Mouse (Mus musculus) brain, embryonic 14.5 days (tissue): ENCODE results near the gene Iqcg.

ENCODE experiments used
- CTCF ChIP-seq: fragments of 200-500 bp; IDR thresholded peaks from 2 replicates; pipeline ENCODE4 v1.5.1; 2012; ENCODE audit warnings: inconsistent platforms, mild to moderate bottlenecking, moderate library complexity, borderline replicate concordance; ENCODE audit not compliant: insufficient read depth, insufficient read length; ENCODE audit errors: extremely low read depth
- POLR2A ChIP-seq: fragments of 200-500 bp; IDR thresholded peaks from 2 replicates; pipeline ENCODE4 v1.6.1; 2012; ENCODE audit warnings: mild to moderate bottlenecking, inconsistent platforms, borderline replicate concordance; ENCODE audit not compliant: poor library complexity, insufficient read depth, insufficient read length, severe bottlenecking; ENCODE audit errors: extremely low read depth

- TF ChIP-seq POLR2A (no peak), CTCF (no peak)
These were observed 20.1 kb upstream of the Iqcg start for GRCm38 (mm10) chr16:33076078-33076477.
